ENCODE assay signal across 8 mouse cellular contexts in genomic region chr4:148166431-148166830, GRCm38 (mm10). TPM values are rescaled to one million over a fixed set of nuclear protein-coding genes. Genes with fewer than 3 reads are reported as not detected.
A peak's percentile ranks its signal among the peaks of the same experiment; 100 is the strongest.
DNase-seq lines count a peak whose midpoint lies in the region; ATAC-seq lines count a peak whose summit lies in the region.

No protein-coding gene starts in this region.

- H3K4me1 ChIP-seq in liver, embryonic 12.5 days, result peaks cover 13% of the 10 kb centered on the region
- peaks cover 26% of the 10 kb centered on the region for H3K4me1 ChIP-seq in forebrain, embryonic 16.5 days (replicated peaks; ENCODE audit: control insufficient read depth, insufficient read depth, low read length)
- peaks cover 11% of the 10 kb centered on the region for H3K4me1 ChIP-seq in neural tube, embryonic 14.5 days (ENCODE audit: control insufficient read depth, insufficient read depth, low read length)

- no peak overlapping the region for H3K9ac ChIP-seq in liver, embryonic 12.5 days
- H3K9ac ChIP-seq in forebrain, embryonic 16.5 days (replicated peaks; ENCODE audit: low read depth, low read length), result peak overlapping the region; percentile 7; the same call in 1 of the 2 replicates
- no peak overlapping the region for H3K9ac ChIP-seq in neural tube, embryonic 14.5 days (replicated peaks; ENCODE audit: low read depth, low read length)

- H3K4me3 ChIP-seq in liver, embryonic 12.5 days, result no peak overlapping the region
- H3K4me3 ChIP-seq in forebrain, embryonic 16.5 days (replicated peaks; ENCODE audit: low read length), result peak overlapping the region; percentile 1; the same call in 1 of the 2 replicates
- H3K4me3 ChIP-seq in neural tube, embryonic 14.5 days (ENCODE audit: low read depth, low read length), result no peak overlapping the region

- no peak for ATAC-seq in liver, embryonic 12.5 days
- ATAC-seq in forebrain, embryonic 16.5 days, result peak; percentile 81
- ATAC-seq in neural tube, embryonic 14.5 days (ENCODE audit: low read depth), result peak; percentile 70

- intact Hi-C loops in gastrocnemius, postnatal 14 days (cut with DNase I; ENCODE audit: low total_unique reads), result no loop called here

- 14% methylated on average over 10 of the region's 10 CpGs for WGBS in liver, embryonic 12.5 days (ENCODE audit: insufficient replicate concordance)
- 3% methylated on average over 10 of the region's 10 CpGs for WGBS in forebrain, embryonic 16.5 days
- under 1% methylated on average over 10 of the region's 10 CpGs for WGBS in neural tube, embryonic 14.5 days

- DNase-seq in liver, result no peak
- peak; percentile 69 to 73 for DNase-seq in left cerebral cortex, adult 18-20 months (ENCODE audit: low spot score in 2 of 2)
- DNase-seq in adrenal gland, postnatal 36 days, result no peak
- no peak for DNase-seq in adrenal gland, adult 18-20 months (ENCODE audit: low spot score in 2 of 2)
- no peak for DNase-seq in gastrocnemius, postnatal 14 days

- peaks cover 94% of the 10 kb centered on the region for H3K27me3 ChIP-seq in liver, embryonic 12.5 days (replicated peaks)
- peaks cover 41% of the 10 kb centered on the region for H3K27me3 ChIP-seq in forebrain, embryonic 16.5 days (replicated peaks; ENCODE audit: control insufficient read depth, insufficient read depth, low read length)
- H3K27me3 ChIP-seq in neural tube, embryonic 14.5 days (ENCODE audit: control insufficient read depth, insufficient read depth, low read length), result peaks cover 17% of the 10 kb centered on the region

- no peaks in the 10 kb centered on the region for H3K36me3 ChIP-seq in liver, embryonic 12.5 days
- H3K36me3 ChIP-seq in forebrain, embryonic 16.5 days (ENCODE audit: control insufficient read depth, insufficient read depth), result no peaks in the 10 kb centered on the region
- no peaks in the 10 kb centered on the region for H3K36me3 ChIP-seq in neural tube, embryonic 14.5 days (ENCODE audit: control insufficient read depth, insufficient read depth, low read length)

- H3K27ac ChIP-seq in liver, embryonic 12.5 days, result no peak overlapping the region
- H3K27ac ChIP-seq in forebrain, embryonic 16.5 days (ENCODE audit: low read length), result 0 out of 2 replicates have a peak overlapping the region, but pooled peaks have one; percentile 29
- peak overlapping the region; percentile 52; the same call in 1 of the 2 replicates for H3K27ac ChIP-seq in neural tube, embryonic 14.5 days (ENCODE audit: low read depth, low read length)

- no peaks in the 10 kb centered on the region for H3K9me3 ChIP-seq in liver, embryonic 12.5 days (replicated peaks)
- no peaks in the 10 kb centered on the region for H3K9me3 ChIP-seq in forebrain, embryonic 16.5 days (ENCODE audit: control insufficient read depth, low read length)
- no peaks in the 10 kb centered on the region for H3K9me3 ChIP-seq in neural tube, embryonic 14.5 days (ENCODE audit: control insufficient read depth, low read length)

- H3K4me2 ChIP-seq in liver, embryonic 12.5 days, result peak overlapping the region; percentile 11; the same call in 1 of the 2 replicates
- H3K4me2 ChIP-seq in forebrain, embryonic 16.5 days (ENCODE audit: low read length), result peak overlapping the region; percentile 29
- no peak overlapping the region for H3K4me2 ChIP-seq in neural tube, embryonic 14.5 days (ENCODE audit: low read depth, low read length)

RNA-seq across cellular contexts. Expression of gene Fbxo2, which starts 6.0 kb away (rescaled TPM):
- polyA plus RNA-seq in liver, embryonic 12.5 days (2016; fragmentation: Nextera tagmentation; extraction: Ambion mirVana), result 0.43 and 0.50 TPM in 2 replicates
- polyA plus RNA-seq in forebrain, embryonic 16.5 days (2015; fragmentation: Nextera tagmentation; extraction: Ambion mirVana), result 4.3 and 4.7 TPM in 2 replicates
- 100 to 1,000 TPM; 118 to 126 TPM for total RNA-seq in left cerebral cortex, adult 18-20 months (2021)
- polyA plus RNA-seq in neural tube, embryonic 14.5 days (2014; fragmentation: Nextera tagmentation; extraction: Ambion mirVana), result 7.4 and 10.4 TPM in 2 replicates
- 1 to 10 TPM; 3.9 to 5.1 TPM for total RNA-seq in adrenal gland, postnatal 36 days (2021)
- total RNA-seq in adrenal gland, adult 18-20 months (2021), result 1 to 10 TPM; 6.7 to 9.9 TPM
- total RNA-seq in gastrocnemius, postnatal 14 days (2021), result not detected

RNA-seq across cellular contexts. Expression of gene Fbxo44, which starts 6.1 kb away (rescaled TPM):
- 1.6 and 1.7 TPM in 2 replicates for polyA plus RNA-seq in liver, embryonic 12.5 days (2016; fragmentation: Nextera tagmentation; extraction: Ambion mirVana)
- polyA plus RNA-seq in forebrain, embryonic 16.5 days (2015; fragmentation: Nextera tagmentation; extraction: Ambion mirVana), result 60.3 and 67.1 TPM in 2 replicates
- 100 to 1,000 TPM; 137 to 157 TPM for total RNA-seq in left cerebral cortex, adult 18-20 months (2021)
- 99.4 and 116 TPM in 2 replicates for polyA plus RNA-seq in neural tube, embryonic 14.5 days (2014; fragmentation: Nextera tagmentation; extraction: Ambion mirVana)
- total RNA-seq in adrenal gland, postnatal 36 days (2021), result 10 to 100 TPM; 10.7 to 12.9 TPM
- total RNA-seq in adrenal gland, adult 18-20 months (2021), result 10 to 100 TPM; 14.1 to 21.4 TPM
- 1 to 10 TPM; 1.4 to 3.3 TPM for total RNA-seq in gastrocnemius, postnatal 14 days (2021)

RNA-seq across cellular contexts. Expression of gene Fbxo6, which starts 14.5 kb away (rescaled TPM):
- polyA plus RNA-seq in liver, embryonic 12.5 days (2016; fragmentation: Nextera tagmentation; extraction: Ambion mirVana), result 20.5 and 28.7 TPM in 2 replicates
- polyA plus RNA-seq in forebrain, embryonic 16.5 days (2015; fragmentation: Nextera tagmentation; extraction: Ambion mirVana), result 14.4 and 17.7 TPM in 2 replicates
- 10 to 100 TPM; 32.1 to 35.3 TPM for total RNA-seq in left cerebral cortex, adult 18-20 months (2021)
- 18.0 and 19.7 TPM in 2 replicates for polyA plus RNA-seq in neural tube, embryonic 14.5 days (2014; fragmentation: Nextera tagmentation; extraction: Ambion mirVana)
- total RNA-seq in adrenal gland, postnatal 36 days (2021), result 10 to 100 TPM; 48.5 to 58.3 TPM
- 10 to 100 TPM; 38.1 to 46.5 TPM for total RNA-seq in adrenal gland, adult 18-20 months (2021)
- 10 to 100 TPM; 22.9 to 29.1 TPM for total RNA-seq in gastrocnemius, postnatal 14 days (2021)

RNA-seq across cellular contexts. Expression of gene Draxin, which starts 35.9 kb away (rescaled TPM):
- polyA plus RNA-seq in liver, embryonic 12.5 days (2016; fragmentation: Nextera tagmentation; extraction: Ambion mirVana), result 0.08 TPM in 2 replicates
- polyA plus RNA-seq in forebrain, embryonic 16.5 days (2015; fragmentation: Nextera tagmentation; extraction: Ambion mirVana), result 22.7 and 23.5 TPM in 2 replicates
- under 1 TPM; 0.19 to 0.21 TPM for total RNA-seq in left cerebral cortex, adult 18-20 months (2021)
- polyA plus RNA-seq in neural tube, embryonic 14.5 days (2014; fragmentation: Nextera tagmentation; extraction: Ambion mirVana), result 13.2 and 13.8 TPM in 2 replicates
- under 1 TPM; 0.10 to 0.20 TPM for total RNA-seq in adrenal gland, postnatal 36 days (2021)
- under 1 TPM in 1 of 2 experiments, not detected in 1; 0.07 TPM for total RNA-seq in adrenal gland, adult 18-20 months (2021)
- under 1 TPM; 0.10 to 0.13 TPM for total RNA-seq in gastrocnemius, postnatal 14 days (2021)

RNA-seq across cellular contexts. Expression of gene Mad2l2, which starts 36.2 kb away (rescaled TPM):
- polyA plus RNA-seq in liver, embryonic 12.5 days (2016; fragmentation: Nextera tagmentation; extraction: Ambion mirVana), result 24.2 and 25.5 TPM in 2 replicates
- 127 TPM in 2 replicates for polyA plus RNA-seq in forebrain, embryonic 16.5 days (2015; fragmentation: Nextera tagmentation; extraction: Ambion mirVana)
- total RNA-seq in left cerebral cortex, adult 18-20 months (2021), result 10 to 100 TPM; 10.7 to 17.5 TPM
- polyA plus RNA-seq in neural tube, embryonic 14.5 days (2014; fragmentation: Nextera tagmentation; extraction: Ambion mirVana), result 114 and 127 TPM in 2 replicates
- 10 to 100 TPM; 23.1 to 27.1 TPM for total RNA-seq in adrenal gland, postnatal 36 days (2021)
- 10 to 100 TPM; 20.2 to 21.6 TPM for total RNA-seq in adrenal gland, adult 18-20 months (2021)
- total RNA-seq in gastrocnemius, postnatal 14 days (2021), result 10 to 100 TPM; 11.5 to 12.9 TPM

Comparison
In these comparisons a context has a peak if more than half of its experiments do, and no peak if none do; other contexts are left out.
1. DNase-seq: peak in left cerebral cortex, adult 18-20 months (2 of 2); none in liver (single experiment), adrenal gland, postnatal 36 days (0 of 2), adrenal gland, adult 18-20 months (0 of 2) and gastrocnemius, postnatal 14 days (single experiment).
2. RNA of gene Fbxo2, which starts 6.0 kb away (total RNA-seq): 118 to 126 TPM in left cerebral cortex, adult 18-20 months; 6.7 to 9.9 TPM in adrenal gland, adult 18-20 months, 3.9 to 5.1 TPM in adrenal gland, postnatal 36 days and not detected in gastrocnemius, postnatal 14 days; every median in the first group is over 10 times any median in the second.
3. RNA of gene Fbxo44, which starts 6.1 kb away (total RNA-seq): 137 to 157 TPM in left cerebral cortex, adult 18-20 months; 14.1 to 21.4 TPM in adrenal gland, adult 18-20 months, 10.7 to 12.9 TPM in adrenal gland, postnatal 36 days and 1.4 to 3.3 TPM in gastrocnemius, postnatal 14 days; every median in the first group is over 4 times any median in the second.